Mouse (Mus musculus): ENCODE measurements around the gene Erg28. TPM values are rescaled to one million over a fixed set of nuclear protein-coding genes. Genes with fewer than 3 reads are reported as not detected.

Erg28 gene
- polyA plus RNA-seq, 1 experiment: 81.6 TPM

GRCm38 (mm10) chr12:85825361-85825760 lies 1.0 kb upstream of the Erg28 start:
- WGBS: 4% methylated on average over 8 of the region's 8 CpGs
- no peak for DNase-seq (ENCODE audit: low read depth, low spot score)

- no peak for DNase-seq (ENCODE audit: low read depth, low spot score)
- 82% methylated on average over 9 of the region's 9 CpGs for WGBS
These were observed 2.3 kb downstream of the Erg28 start for GRCm38 (mm10) chr12:85822051-85822450.

DNA sequence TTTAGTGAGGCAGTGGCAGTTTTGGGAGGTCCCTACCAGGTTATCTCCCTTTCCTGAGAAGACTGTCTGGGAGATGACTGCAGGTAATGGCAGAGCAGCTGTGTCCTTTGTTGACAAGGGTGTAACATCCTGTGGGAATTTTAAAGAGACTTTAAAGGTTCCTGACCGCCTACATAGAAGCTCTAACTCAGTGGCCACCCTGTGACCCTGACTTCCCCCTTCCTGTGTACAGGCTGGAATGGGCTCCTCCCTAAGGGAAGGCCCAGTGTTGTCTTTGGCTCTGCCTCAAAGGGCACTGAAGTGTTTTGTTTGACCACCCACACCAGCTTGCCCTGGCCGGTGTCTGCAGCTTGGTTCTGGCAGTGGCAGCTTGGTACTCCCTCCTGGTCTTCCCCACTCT lies 10.8 kb downstream of the Erg28 start:
- WGBS: 36% methylated on average over 2 of the region's 2 CpGs

GRCm38 (mm10) chr12:85811676-85812075 lies 12.7 kb downstream of the Erg28 start:
- WGBS: 98% methylated on average over 4 of the region's 4 CpGs
- no peak for DNase-seq (ENCODE audit: low read depth, low spot score)

More for the DNA sequence above, 10.8 kb downstream of the Erg28 start:
- DNase-seq (ENCODE audit: low read depth, low spot score): no peak

- no peak for DNase-seq (ENCODE audit: low read depth, low spot score)
These were observed 13.4 kb downstream of the Erg28 start for GRCm38 (mm10) chr12:85810959-85811358.

GRCm38 (mm10) chr12:85809726-85810125 lies 14.6 kb downstream of the Erg28 start:
- no peak for DNase-seq (ENCODE audit: low read depth, low spot score)
- WGBS: 18% methylated on average over 6 of the region's 6 CpGs

DNA sequence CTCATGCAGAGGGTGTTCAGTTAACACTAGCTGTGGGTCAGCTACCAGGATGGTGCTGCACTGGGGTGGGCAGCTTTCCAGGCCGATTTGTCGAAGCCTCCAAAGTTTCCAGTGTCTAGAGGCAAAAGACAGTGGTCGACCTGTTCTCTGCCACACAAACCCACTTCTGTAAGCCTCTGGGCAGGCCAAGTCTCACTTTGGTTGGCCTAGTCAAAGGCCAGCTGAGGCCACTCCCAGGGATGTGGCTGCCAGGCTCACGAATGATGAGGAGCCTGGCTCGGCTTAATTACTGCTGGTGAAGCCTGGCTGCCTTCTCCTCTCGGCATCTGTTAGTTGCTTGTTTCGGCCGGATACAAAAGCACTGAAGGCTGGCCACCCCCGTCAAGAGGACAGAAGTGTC lies 24.3 kb downstream of the Erg28 start:
- WGBS: 56% methylated on average over 9 of the region's 9 CpGs
- no peak for DNase-seq (ENCODE audit: low read depth, low spot score)

- WGBS: 42% methylated on average over 1 of the region's 1 CpGs
- no peak for DNase-seq (ENCODE audit: low read depth, low spot score)
These were observed 28.8 kb downstream of the Erg28 start for GRCm38 (mm10) chr12:85795551-85795950.

- WGBS: 62% methylated on average over 2 of the region's 2 CpGs
- DNase-seq (ENCODE audit: low read depth, low spot score): no peak
These were observed 30.3 kb downstream of the Erg28 start for GRCm38 (mm10) chr12:85794094-85794493.

GRCm38 (mm10) chr12:85792821-85793346 lies 31.5 kb downstream of the Erg28 start:
- DNase-seq (ENCODE audit: low read depth, low spot score): no peak
- 45% methylated on average over 6 of the region's 6 CpGs for WGBS

- DNase-seq (ENCODE audit: low read depth, low spot score): no peak
- WGBS: 90% methylated on average over 4 of the region's 4 CpGs
These were observed 32.2 kb downstream of the Erg28 start for GRCm38 (mm10) chr12:85792158-85792557.

GRCm38 (mm10) chr12:85784916-85785815 lies 39.2 kb downstream of the Erg28 start:
- WGBS: 40% methylated on average over 19 of the region's 19 CpGs
- no peak for DNase-seq (ENCODE audit: low read depth, low spot score)

GRCm38 (mm10) chr12:85781606-85782005 lies 42.7 kb downstream of the Erg28 start:
- 85% methylated on average over 3 of the region's 3 CpGs for WGBS
- DNase-seq (ENCODE audit: low read depth, low spot score): no peak

- 88% methylated on average over 5 of the region's 5 CpGs for WGBS
- no peak for DNase-seq (ENCODE audit: low read depth, low spot score)
These were observed 44.6 kb downstream of the Erg28 start for GRCm38 (mm10) chr12:85779707-85780106.

DNA sequence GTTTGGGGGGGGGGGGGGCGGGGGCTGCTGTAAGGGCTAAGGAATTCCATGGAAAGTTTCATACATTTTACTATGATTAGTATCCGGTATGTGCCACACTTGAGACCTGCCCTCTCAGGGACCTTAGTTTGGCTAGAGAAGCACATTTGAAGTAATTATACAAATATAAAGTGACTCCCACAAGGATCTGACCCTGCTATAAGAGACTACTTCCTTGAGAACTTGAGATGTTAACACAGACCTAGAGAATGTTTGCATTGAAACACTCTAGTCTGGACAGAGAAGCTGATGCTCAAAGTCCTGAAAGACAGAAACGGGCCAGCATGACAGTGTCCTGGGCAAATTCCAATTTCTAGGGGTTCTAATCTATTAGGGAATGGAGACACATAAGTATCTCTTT lies 45.4 kb downstream of the Erg28 start:
- WGBS: 39% methylated on average over 3 of the region's 3 CpGs
- no peak for DNase-seq (ENCODE audit: low read depth, low spot score)

DNA sequence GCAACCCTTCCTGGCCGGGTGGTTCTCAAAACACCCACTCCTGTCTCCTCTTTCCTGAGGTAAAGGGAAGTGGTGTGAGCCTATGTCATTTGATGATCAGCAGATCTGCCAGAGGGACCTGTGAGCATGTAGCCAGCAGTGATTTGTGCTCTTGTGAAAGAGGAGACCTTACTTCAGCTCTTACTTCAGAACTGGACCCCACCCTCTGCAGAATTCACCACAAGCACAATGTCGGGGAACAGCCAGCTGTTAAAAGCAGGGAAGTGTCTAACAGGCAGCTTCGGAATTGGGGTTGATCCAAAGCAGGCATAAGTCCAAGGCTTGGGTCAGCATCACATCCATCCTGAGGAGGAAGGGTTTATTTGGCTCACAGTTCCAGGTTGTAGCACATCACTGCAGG lies 53.0 kb downstream of the Erg28 start:
- 39% methylated on average over 3 of the region's 3 CpGs for WGBS
- no peak for DNase-seq (ENCODE audit: low read depth, low spot score)

DNA sequence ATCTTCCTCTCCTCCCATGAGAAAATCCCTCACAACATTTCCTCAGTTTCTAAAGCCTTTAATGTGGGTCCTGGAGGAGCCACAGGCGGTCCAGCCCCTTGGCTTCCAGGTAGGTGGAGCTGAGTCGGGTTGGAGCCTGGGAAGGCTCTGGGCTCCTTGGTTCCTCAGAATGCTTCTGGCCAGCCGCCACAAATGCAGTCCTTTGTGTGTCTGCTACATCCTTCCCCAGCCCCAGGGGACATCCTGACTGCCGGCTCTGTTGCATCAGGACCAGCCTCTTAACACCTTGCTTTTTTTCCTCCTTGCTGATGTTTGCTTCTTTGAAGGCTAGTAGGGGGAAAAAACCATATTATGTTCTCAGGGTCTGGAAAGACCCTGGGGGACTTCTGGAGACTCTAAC lies 56.6 kb downstream of the Erg28 start:
- WGBS: 67% methylated on average over 4 of the region's 4 CpGs
- DNase-seq (ENCODE audit: low read depth, low spot score): no peak

- no peak for DNase-seq (ENCODE audit: low read depth, low spot score)
- WGBS: 61% methylated on average over 3 of the region's 3 CpGs
These were observed 58.1 kb downstream of the Erg28 start for GRCm38 (mm10) chr12:85766287-85766686.
